Mouse (Mus musculus) left cerebral cortex, adult 2 months (tissue): Measurements from ENCODE around the gene Washc4. TPM values are rescaled to one million over a fixed set of nuclear protein-coding genes. Genes with fewer than 3 reads are reported as not detected.

Experiments
- DNase-seq, 2 experiments: peaks; one replicate each; pipeline ENCODE4 v3.0.0; 2021 to 2022; ENCODE audit warnings: low spot score in 2 of 2, mixed read lengths in 1 of 2; ENCODE audit errors: extremely low spot score in 1 of 2
- H3K27ac ChIP-seq: fragments of 200-600 bp; 2 replicates; pipeline ENCODE4 v1.8.1; 2022
- H3K4me3 ChIP-seq: fragments of 200-600 bp; 2 replicates; pipeline ENCODE4 v1.8.1; 2022
- CTCF ChIP-seq: fragments of 200-600 bp; IDR thresholded peaks from 2 replicates; pipeline ENCODE4 v1.8.1; 2022; ENCODE audit warnings: antibody characterized with exemption, mild to moderate bottlenecking, moderate library complexity
- intact Hi-C: fragments of 180-260 bp; cut with DNase I; formaldehyde crosslinking; loops from one replicate; pipeline ENCODE4 v1.15.1; 2025
- total RNA-seq, 2 experiments: library from RNA; stranded (reverse); gene quantifications; 2 replicates each; pipeline ENCODE4 v1.2.3; 2021

Washc4 gene
- total RNA-seq, 2 experiments from 2014 or later: 24.1 to 25.5 TPM

DNA sequence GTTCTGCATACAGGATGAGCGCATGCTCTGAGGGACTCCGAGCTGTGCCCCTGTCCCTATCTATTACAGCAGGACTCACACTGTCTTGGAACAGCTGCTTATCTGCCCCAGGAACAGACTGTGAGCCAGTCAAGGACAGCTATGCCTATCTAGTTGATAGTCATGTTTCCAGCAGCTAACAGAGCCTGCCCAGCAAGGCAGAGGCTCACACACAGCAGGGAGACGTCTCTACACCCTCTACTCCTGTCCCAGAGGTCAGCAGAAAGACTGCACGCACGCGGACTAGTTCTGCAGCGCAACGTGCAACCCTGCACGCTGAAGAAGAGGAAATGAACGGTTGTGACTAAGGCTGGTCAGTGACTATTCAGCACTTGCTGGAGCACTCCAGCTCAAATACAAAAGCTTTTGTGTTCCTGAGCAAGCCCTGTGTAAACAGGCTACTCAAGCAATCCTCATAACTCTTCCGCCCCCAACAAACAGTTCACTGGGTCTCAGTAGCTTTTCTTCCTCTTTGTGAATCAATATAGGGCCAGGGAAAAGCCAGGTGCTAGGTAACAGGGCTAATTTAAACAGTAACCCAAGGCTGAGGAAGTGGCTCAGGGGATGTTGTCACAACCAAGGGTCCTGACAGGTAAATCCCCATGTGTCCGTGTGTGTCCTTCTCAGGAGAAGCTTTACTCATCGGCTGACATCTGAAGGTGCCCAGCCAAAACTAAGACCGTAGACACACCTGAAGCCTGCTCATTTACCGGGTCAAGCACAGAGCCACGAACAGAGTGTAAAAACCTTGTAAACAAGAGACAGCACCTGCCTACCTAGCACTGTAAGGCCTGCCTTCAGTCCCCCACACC, 101.5 kb downstream of the Washc4 start:
- intact Hi-C loops: loop anchor here (5.0 kb wide), 1 partner anchor 77 kb away; the partner anchor contains the start of gene 1500009L16Rik
- TF ChIP-seq CTCF: no peak
- DNase-seq: no peak
- Histone ChIP-seq H3K4me3 (no peak overlapping the region), H3K27ac (peak overlapping the region; percentile 76)

DNA sequence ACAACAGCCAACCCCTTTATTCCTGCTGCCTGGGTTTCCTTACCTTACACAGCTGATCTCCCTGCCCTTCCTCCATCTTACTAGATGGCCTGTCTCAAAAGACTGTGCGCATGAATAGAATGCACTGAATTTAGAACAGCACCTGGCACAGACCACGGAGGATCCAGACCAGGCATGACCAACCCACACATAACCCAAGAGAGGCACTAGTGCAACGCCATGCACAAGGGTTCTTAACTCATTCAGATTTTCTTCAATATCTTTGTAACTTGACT, 102.1 kb downstream of the Washc4 start:
- no peak for DNase-seq
- Histone ChIP-seq H3K27ac (peak overlapping the region; percentile 76), H3K4me3 (no peak overlapping the region)
- no peak for TF ChIP-seq CTCF
- intact Hi-C loops: loop anchor here (5.0 kb wide), 1 partner anchor 77 kb away; the partner anchor contains the start of gene 1500009L16Rik

Other genes starting within 250 kb of the Washc4 start
- 10 to 100 TPM; 26.3 to 26.8 TPM for gene Slc41a2, start 205.9 kb upstream of the Washc4 start, total RNA-seq
- gene D10Wsu102e, start 183.5 kb upstream of the Washc4 start, total RNA-seq: 1 to 10 TPM; 3.9 to 4.5 TPM
- gene Aldh1l2, start 9.6 kb upstream of the Washc4 start, total RNA-seq: 1 to 10 TPM; 1.7 to 2.4 TPM
- gene Appl2, start 105.0 kb downstream of the Washc4 start, total RNA-seq: 10 to 100 TPM; 67.8 to 69.2 TPM
- 10 to 100 TPM; 19.4 TPM for gene 1500009L16Rik, start 179.1 kb downstream of the Washc4 start, total RNA-seq